Mouse (Mus musculus): ENCODE results near the gene Zfp324. TPM values are rescaled to one million over a fixed set of nuclear protein-coding genes. Genes with fewer than 3 reads are reported as not detected.

Gene Zfp324
- polyA plus RNA-seq, 1 experiment from 2014 or later = 1.9 TPM

DNA sequence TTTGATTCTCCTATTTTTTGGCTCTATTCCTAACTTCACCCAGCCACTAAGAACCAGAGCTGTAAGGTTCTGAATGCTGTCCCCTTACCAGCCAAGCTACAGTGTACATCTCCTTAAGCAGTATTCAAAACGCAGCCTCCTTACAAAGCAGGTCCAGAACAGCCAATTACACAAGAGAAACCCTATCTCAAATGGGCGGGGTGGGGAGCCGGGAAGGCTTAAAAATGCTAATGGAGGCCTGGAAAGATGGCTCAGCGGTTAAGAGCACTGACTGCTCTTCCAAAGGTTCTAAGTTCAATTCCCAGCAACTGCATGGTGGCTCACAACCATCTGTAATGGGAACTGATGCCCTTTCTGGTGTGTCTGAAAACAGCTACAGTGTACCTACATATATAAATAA is 5.9 kb upstream of the Zfp324 start:
- no peak overlapping the region for H3K9ac ChIP-seq (replicated peaks)
- DNase-seq (no peak), ATAC-seq (no peak)
- TF ChIP-seq EP300 (IDR thresholded peaks at IDR 0.05; ENCODE audit: low read depth) = no peak
- no peak for TF ChIP-seq CTCF (IDR thresholded peaks at IDR 0.05; ENCODE audit: low read depth)
- no peak overlapping the region for H3K4me3 ChIP-seq (ENCODE audit: low read depth, low read length)
- H3K4me2 ChIP-seq (ENCODE audit: low read depth, low read length) = no peak overlapping the region
- peaks cover 7% of the 10 kb centered on the region for H3K4me1 ChIP-seq (ENCODE audit: insufficient read depth)
- H3K9me3 ChIP-seq (ENCODE audit: low read length) = no peaks in the 10 kb centered on the region
- H3K27ac ChIP-seq (ENCODE audit: low read depth) = no peak overlapping the region
- H3K27me3 ChIP-seq (ENCODE audit: insufficient read depth, low read length) = no peaks in the 10 kb centered on the region
- 43% methylated on average over 4 of the region's 4 CpGs for WGBS (ENCODE audit: insufficient replicate concordance)
- no peaks in the 10 kb centered on the region for H3K36me3 ChIP-seq (replicated peaks; ENCODE audit: insufficient read depth, low read length)

DNA sequence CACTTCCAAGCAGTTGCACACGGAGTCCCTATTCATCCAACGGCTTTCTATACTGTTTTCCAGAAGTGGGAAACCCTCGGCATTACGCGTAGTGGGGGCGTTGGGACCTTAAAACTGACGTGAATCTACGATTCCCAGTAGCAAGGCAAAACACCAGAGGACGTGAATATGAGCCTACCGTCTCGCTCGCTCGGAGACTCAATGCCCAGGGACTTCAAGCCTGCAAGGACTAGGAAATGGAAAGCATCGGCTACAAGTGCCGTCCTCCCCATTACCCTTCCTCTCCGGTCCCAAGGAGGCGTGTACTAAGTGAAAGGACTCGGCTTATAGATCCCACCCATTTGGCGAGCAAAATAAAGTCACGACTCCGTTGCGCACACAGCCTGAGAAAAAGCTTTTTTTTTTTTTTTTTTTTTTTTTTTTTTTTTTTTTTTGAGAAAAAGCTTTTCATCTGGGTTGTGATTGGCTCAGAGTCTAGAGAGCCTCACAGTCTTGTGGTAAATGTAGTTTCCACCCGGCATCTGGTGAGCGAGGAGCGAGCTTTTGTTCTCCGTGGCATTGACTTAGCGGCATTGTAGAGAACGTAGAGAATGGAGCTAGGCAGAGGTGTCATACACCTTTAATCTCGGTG is 4.0 kb upstream of the Zfp324 start:
- no peaks in the 10 kb centered on the region for H3K36me3 ChIP-seq (replicated peaks; ENCODE audit: insufficient read depth, low read length)
- DNase-seq (peak; percentile 58), ATAC-seq (peak; percentile 58)
- H3K4me1 ChIP-seq (ENCODE audit: insufficient read depth) = peaks cover 18% of the 10 kb centered on the region
- peak overlapping the region; percentile 69 for H3K27ac ChIP-seq (ENCODE audit: low read depth)
- 2% methylated on average over 29 of the region's 29 CpGs for WGBS (ENCODE audit: insufficient replicate concordance)
- no peaks in the 10 kb centered on the region for H3K27me3 ChIP-seq (ENCODE audit: insufficient read depth, low read length)
- TF ChIP-seq EP300 (IDR thresholded peaks at IDR 0.05; ENCODE audit: low read depth) (no peak), CTCF (IDR thresholded peaks at IDR 0.05; ENCODE audit: low read depth) (no peak)
- H3K4me2 ChIP-seq (ENCODE audit: low read depth, low read length) = peak overlapping the region; percentile 87
- H3K9ac ChIP-seq (replicated peaks) = peak overlapping the region; percentile 80
- H3K9me3 ChIP-seq (ENCODE audit: low read length) = no peaks in the 10 kb centered on the region
- peak overlapping the region; percentile 68 for H3K4me3 ChIP-seq (ENCODE audit: low read depth, low read length)

DNA sequence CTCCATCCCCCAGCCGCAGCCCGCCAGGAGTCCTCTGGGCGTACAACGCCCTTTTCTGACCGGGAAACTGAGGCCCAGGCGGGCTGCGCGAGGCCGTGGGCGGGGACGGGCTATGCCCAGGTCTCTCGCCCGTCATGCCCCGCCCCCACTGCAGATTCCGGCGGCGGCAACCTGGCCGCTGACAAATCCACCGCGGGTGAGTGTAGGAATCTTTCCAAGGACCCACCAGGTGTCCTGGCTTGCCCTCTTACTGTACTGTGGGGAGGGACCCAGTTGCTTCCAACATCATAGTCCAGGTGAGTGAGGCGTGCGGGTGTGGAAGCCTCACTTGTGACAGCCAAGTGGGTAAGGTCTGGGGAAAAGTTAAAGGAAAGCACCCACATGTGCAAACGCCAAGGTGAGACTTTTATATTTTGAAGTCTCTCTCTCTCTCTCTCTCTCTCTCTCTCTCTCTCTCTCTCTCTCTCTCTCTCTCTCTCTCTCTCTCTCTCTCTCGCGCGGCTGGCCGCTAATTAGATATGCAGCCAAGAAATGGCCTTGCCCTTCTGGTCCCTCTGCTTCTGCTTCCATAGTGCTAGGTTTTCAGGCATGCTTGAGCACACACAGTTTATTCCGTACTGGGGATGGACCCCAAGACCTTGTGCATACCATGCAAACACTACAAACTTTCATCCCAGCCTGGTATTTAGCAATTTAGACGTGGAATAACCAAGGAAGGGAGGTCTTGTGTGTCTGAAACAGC is 637 bp downstream of the Zfp324 start:
- Histone ChIP-seq H3K27me3 (ENCODE audit: insufficient read depth, low read length) (no peaks in the 10 kb centered on the region), H3K4me1 (ENCODE audit: insufficient read depth) (peaks cover 23% of the 10 kb centered on the region), H3K9ac (replicated peaks) (peak overlapping the region; percentile 91), H3K9me3 (ENCODE audit: low read length) (no peaks in the 10 kb centered on the region), H3K4me2 (ENCODE audit: low read depth, low read length) (peak overlapping the region; percentile 100), H3K27ac (ENCODE audit: low read depth) (peak overlapping the region; percentile 84), H3K4me3 (ENCODE audit: low read depth, low read length) (peak overlapping the region; percentile 94), H3K36me3 (replicated peaks; ENCODE audit: insufficient read depth, low read length) (peaks cover 25% of the 10 kb centered on the region)
- TF ChIP-seq CTCF (IDR thresholded peaks at IDR 0.05; ENCODE audit: low read depth) = no peak
- TF ChIP-seq EP300 (IDR thresholded peaks at IDR 0.05; ENCODE audit: low read depth) = no peak
- DNase-seq (peak; percentile 81), ATAC-seq (peak; percentile 79)
- under 1% methylated on average over 29 of the region's 29 CpGs for WGBS (ENCODE audit: insufficient replicate concordance)

GRCm38 (mm10) chr7:12970906-12971305 is 5.3 kb downstream of the Zfp324 start:
- no peak for ATAC-seq
- WGBS (ENCODE audit: insufficient replicate concordance) = 94% methylated on average over 25 of the region's 25 CpGs

GRCm38 (mm10) chr7:12977682-12978389 is 12.2 kb downstream of the Zfp324 start, which contains the start of gene Zfp446:
Zfp446 (plus strand) TSS chr7:12977848.
- Histone ChIP-seq H3K4me1 (ENCODE audit: insufficient read depth) (peaks cover 21% of the 10 kb centered on the region), H3K27me3 (ENCODE audit: insufficient read depth, low read length) (no peaks in the 10 kb centered on the region), H3K36me3 (replicated peaks; ENCODE audit: insufficient read depth, low read length) (no peaks in the 10 kb centered on the region), H3K27ac (ENCODE audit: low read depth) (peak within 1 kb of the TSS; percentile 89), H3K9me3 (ENCODE audit: low read length) (no peaks in the 10 kb centered on the region), H3K4me2 (ENCODE audit: low read depth, low read length) (peak within 1 kb of the TSS; percentile 91), H3K4me3 (ENCODE audit: low read depth, low read length) (peak within 1 kb of the TSS; percentile 72), H3K9ac (replicated peaks) (peak within 1 kb of the TSS; percentile 74)
- DNase-seq (peak; percentile 98), ATAC-seq (peak; percentile 99)
- WGBS (ENCODE audit: insufficient replicate concordance) = 1% methylated on average over 45 of the region's 49 CpGs
- peak; percentile 19; the same call in 1 of the 2 replicates for TF ChIP-seq EP300 (IDR thresholded peaks at IDR 0.05; ENCODE audit: low read depth)
- TF ChIP-seq CTCF (IDR thresholded peaks at IDR 0.05; ENCODE audit: low read depth) = no peak

More at GRCm38 (mm10) chr7:12970906-12971305, 5.3 kb downstream of the Zfp324 start:
- Histone ChIP-seq H3K36me3 (replicated peaks; ENCODE audit: insufficient read depth, low read length) (peaks cover 28% of the 10 kb centered on the region), H3K27me3 (ENCODE audit: insufficient read depth, low read length) (no peaks in the 10 kb centered on the region), H3K4me3 (ENCODE audit: low read depth, low read length) (no peak overlapping the region), H3K27ac (ENCODE audit: low read depth) (no peak overlapping the region), H3K4me2 (ENCODE audit: low read depth, low read length) (no peak overlapping the region), H3K9me3 (ENCODE audit: low read length) (no peaks in the 10 kb centered on the region), H3K4me1 (ENCODE audit: insufficient read depth) (peaks cover 10% of the 10 kb centered on the region), H3K9ac (replicated peaks) (no peak overlapping the region)
- DNase-seq = no peak
- TF ChIP-seq EP300 (IDR thresholded peaks at IDR 0.05; ENCODE audit: low read depth) = no peak
- no peak for TF ChIP-seq CTCF (IDR thresholded peaks at IDR 0.05; ENCODE audit: low read depth)
